Mouse (Mus musculus) heart, embryonic 16.5 days (tissue): Measurements from ENCODE around the gene Cacng4. TPM values are rescaled to one million over a fixed set of nuclear protein-coding genes. Genes with fewer than 3 reads are reported as not detected.

Experiments used
- ATAC-seq: fragments of 200-750 bp; cut with Nextera tagmentation; replicated peaks from 2 replicates; pipeline ENCODE4 v1.8.0; 2017; ENCODE audit warnings: moderate number of reproducible peaks; ENCODE audit not compliant: insufficient read depth, low FRiP score; ENCODE audit errors: extremely low read depth
- H3K27ac ChIP-seq: fragments of 300-500 bp; sonication (generic); 2 replicates; pipeline ENCODE4 v1.5.1; 2014; ENCODE audit warnings: mild to moderate bottlenecking, low read length, control low read depth, moderate library complexity
- H3K27me3 ChIP-seq: fragments of 300-500 bp; sonication (generic); 2 replicates; pipeline ENCODE4 v1.6.1; 2014; ENCODE audit warnings: low read length, mixed read lengths; ENCODE audit not compliant: control insufficient read depth, insufficient read depth
- H3K36me3 ChIP-seq: fragments of 300-500 bp; sonication (generic); 2 replicates; pipeline ENCODE4 v1.6.1; 2014; ENCODE audit not compliant: control insufficient read depth, insufficient read depth
- H3K4me1 ChIP-seq: fragments of 300-500 bp; sonication (generic); 2 replicates; pipeline ENCODE4 v1.6.1; 2014; ENCODE audit warnings: low read length, mixed read lengths; ENCODE audit not compliant: control insufficient read depth, insufficient read depth
- H3K4me2 ChIP-seq: fragments of 300-500 bp; sonication (generic); 2 replicates; pipeline ENCODE4 v1.6.1; 2014; ENCODE audit warnings: low read depth, mild to moderate bottlenecking, control low read depth, low read length
- H3K4me3 ChIP-seq: fragments of 300-500 bp; sonication (generic); 2 replicates; pipeline ENCODE4 v1.5.1; 2014; ENCODE audit warnings: mild to moderate bottlenecking, control low read depth, low read length
- H3K9ac ChIP-seq: fragments of 300-500 bp; sonication (generic); 2 replicates; pipeline ENCODE4 v1.6.1; 2014; ENCODE audit warnings: low read length, control low read depth
- H3K9me3 ChIP-seq: fragments of 300-500 bp; sonication (generic); replicated peaks from 2 replicates; pipeline ENCODE4 v1.6.1; 2016; ENCODE audit warnings: low read length; ENCODE audit not compliant: control insufficient read depth
- WGBS: fragments of 180-500 bp; shearing (Covaris S2); extraction: QIAGEN DNeasy Blood & Tissue Kit; methylation state at CpG from one replicate; pipeline ENCODE4 v1.1.7; 2014; 5-methylcytosine and 5-hydroxymethylcytosine counted together
- polyA plus RNA-seq: library from polyadenylated mRNA; unstranded; fragments of >200 nt; fragmentation: Nextera tagmentation; extraction: Ambion mirVana; gene quantifications from 2 replicates; pipeline ENCODE4 v1.2.1, GENCODE M21; 2015

The Cacng4 gene
- 0.32 TPM in 2 replicates for polyA plus RNA-seq

GRCm38 (mm10) chr11:107794547-107795269 is at the start of gene Cacng4:
Cacng4 (minus strand) TSS chr11:107794557.
- WGBS, result under 1% methylated on average over 50 of the region's 73 CpGs
- no peaks in the 10 kb centered on the region for H3K36me3 ChIP-seq
- H3K27me3 ChIP-seq, result peaks cover 78% of the 10 kb centered on the region
- peak within 1 kb of the TSS; percentile 56 for H3K4me3 ChIP-seq
- H3K27ac ChIP-seq, result no peak within 1 kb of the TSS
- H3K9ac ChIP-seq, result peak within 1 kb of the TSS; percentile 47
- no peaks in the 10 kb centered on the region for H3K9me3 ChIP-seq
- H3K4me2 ChIP-seq, result peak within 1 kb of the TSS; percentile 93
- 0 out of 2 replicates have a peak, but pooled peaks have one; percentile 24 for ATAC-seq
- H3K4me1 ChIP-seq, result peaks cover 14% of the 10 kb centered on the region; the same call in 1 of the 2 replicates

- Histone ChIP-seq H3K4me2 (no peak overlapping the region), H3K4me3 (no peak overlapping the region), H3K4me1 (no peaks in the 10 kb centered on the region), H3K9me3 (no peaks in the 10 kb centered on the region), H3K27ac (no peak overlapping the region), H3K27me3 (no peaks in the 10 kb centered on the region), H3K36me3 (no peaks in the 10 kb centered on the region), H3K9ac (no peak overlapping the region)
- ATAC-seq, result no peak
- 51% methylated on average over 7 of the region's 7 CpGs for WGBS
Measured at GRCm38 (mm10) chr11:107833351-107834040, 39.1 kb upstream of the Cacng4 start.

GRCm38 (mm10) chr11:107817196-107817595 is 22.8 kb upstream of the Cacng4 start:
- H3K9me3 ChIP-seq, result no peaks in the 10 kb centered on the region
- H3K27ac ChIP-seq, result no peak overlapping the region
- H3K4me2 ChIP-seq, result no peak overlapping the region
- H3K36me3 ChIP-seq, result no peaks in the 10 kb centered on the region
- ATAC-seq, result no peak
- peaks cover 6% of the 10 kb centered on the region for H3K27me3 ChIP-seq
- no peaks in the 10 kb centered on the region for H3K4me1 ChIP-seq
- no peak overlapping the region for H3K4me3 ChIP-seq
- 35% methylated on average over 5 of the region's 5 CpGs for WGBS
- H3K9ac ChIP-seq, result no peak overlapping the region

GRCm38 (mm10) chr11:107812941-107813648 is 18.7 kb upstream of the Cacng4 start:
- H3K4me3 ChIP-seq, result no peak overlapping the region
- 28% methylated on average over 21 of the region's 21 CpGs for WGBS
- no peaks in the 10 kb centered on the region for H3K9me3 ChIP-seq
- H3K36me3 ChIP-seq, result no peaks in the 10 kb centered on the region
- ATAC-seq, result no peak
- no peak overlapping the region for H3K9ac ChIP-seq
- H3K4me2 ChIP-seq, result no peak overlapping the region
- no peak overlapping the region for H3K27ac ChIP-seq
- H3K27me3 ChIP-seq, result peaks cover 6% of the 10 kb centered on the region
- H3K4me1 ChIP-seq, result no peaks in the 10 kb centered on the region

GRCm38 (mm10) chr11:107812429-107812828 is 18.1 kb upstream of the Cacng4 start:
- Histone ChIP-seq H3K27ac (no peak overlapping the region), H3K9ac (no peak overlapping the region), H3K4me1 (no peaks in the 10 kb centered on the region), H3K4me2 (no peak overlapping the region), H3K9me3 (no peaks in the 10 kb centered on the region), H3K4me3 (no peak overlapping the region), H3K27me3 (peaks cover 6% of the 10 kb centered on the region), H3K36me3 (no peaks in the 10 kb centered on the region)
- 59% methylated on average over 4 of the region's 4 CpGs for WGBS
- no peak for ATAC-seq

GRCm38 (mm10) chr11:107808508-107808907 is 14.2 kb upstream of the Cacng4 start:
- 63% methylated on average over 8 of the region's 8 CpGs for WGBS
- ATAC-seq, result no peak
- H3K36me3 ChIP-seq, result no peaks in the 10 kb centered on the region

GRCm38 (mm10) chr11:107806058-107806457 is 11.7 kb upstream of the Cacng4 start:
- Histone ChIP-seq H3K4me3 (no peak overlapping the region), H3K36me3 (no peaks in the 10 kb centered on the region), H3K27ac (no peak overlapping the region), H3K27me3 (peaks cover 11% of the 10 kb centered on the region), H3K4me1 (no peaks in the 10 kb centered on the region), H3K9me3 (no peaks in the 10 kb centered on the region), H3K4me2 (no peak overlapping the region), H3K9ac (no peak overlapping the region)
- 56% methylated on average over 1 of the region's 1 CpGs for WGBS
- no peak for ATAC-seq

More at GRCm38 (mm10) chr11:107808508-107808907, 14.2 kb upstream of the Cacng4 start:
- Histone ChIP-seq H3K27ac (no peak overlapping the region), H3K9ac (no peak overlapping the region), H3K9me3 (no peaks in the 10 kb centered on the region), H3K4me3 (no peak overlapping the region), H3K4me2 (no peak overlapping the region), H3K4me1 (no peaks in the 10 kb centered on the region), H3K27me3 (peaks cover 8% of the 10 kb centered on the region)

GRCm38 (mm10) chr11:107801946-107802345 is 7.6 kb upstream of the Cacng4 start:
- ATAC-seq, result no peak
- WGBS, result 66% methylated on average over 3 of the region's 3 CpGs

More at GRCm38 (mm10) chr11:107801946-107802345, 7.6 kb upstream of the Cacng4 start:
- Histone ChIP-seq H3K4me2 (no peak overlapping the region), H3K4me3 (no peak overlapping the region), H3K36me3 (no peaks in the 10 kb centered on the region), H3K27ac (no peak overlapping the region), H3K27me3 (peaks cover 47% of the 10 kb centered on the region), H3K9ac (no peak overlapping the region), H3K9me3 (no peaks in the 10 kb centered on the region), H3K4me1 (no peaks in the 10 kb centered on the region)
